Mouse (Mus musculus) embryonic stem cell, embryonic (primary cell): ENCODE measurements around the gene Esyt3.

ENCODE experiments used
- CTCF ChIA-PET, 4 experiments: fragments of 300-600 bp in 2 of 4; fragments of 350-600 bp in 2 of 4; sonication (Branson Sonifier 250); formaldehyde crosslinking; loops; one replicate each; lab custom pipeline; 2022; ENCODE audit warnings: inconsistent platforms in 2 of 4; lab: Charles Lee
- POLR2A ChIA-PET, 4 experiments: fragments of 300-600 bp in 2 of 4; fragments of 350-600 bp in 2 of 4; sonication (Branson Sonifier 250); formaldehyde crosslinking; loops; one replicate each; lab custom pipeline; 2022; ENCODE audit warnings: antibody characterized with exemption in 4 of 4, inconsistent platforms in 1 of 4; lab: Charles Lee

The Esyt3 gene

DNA sequence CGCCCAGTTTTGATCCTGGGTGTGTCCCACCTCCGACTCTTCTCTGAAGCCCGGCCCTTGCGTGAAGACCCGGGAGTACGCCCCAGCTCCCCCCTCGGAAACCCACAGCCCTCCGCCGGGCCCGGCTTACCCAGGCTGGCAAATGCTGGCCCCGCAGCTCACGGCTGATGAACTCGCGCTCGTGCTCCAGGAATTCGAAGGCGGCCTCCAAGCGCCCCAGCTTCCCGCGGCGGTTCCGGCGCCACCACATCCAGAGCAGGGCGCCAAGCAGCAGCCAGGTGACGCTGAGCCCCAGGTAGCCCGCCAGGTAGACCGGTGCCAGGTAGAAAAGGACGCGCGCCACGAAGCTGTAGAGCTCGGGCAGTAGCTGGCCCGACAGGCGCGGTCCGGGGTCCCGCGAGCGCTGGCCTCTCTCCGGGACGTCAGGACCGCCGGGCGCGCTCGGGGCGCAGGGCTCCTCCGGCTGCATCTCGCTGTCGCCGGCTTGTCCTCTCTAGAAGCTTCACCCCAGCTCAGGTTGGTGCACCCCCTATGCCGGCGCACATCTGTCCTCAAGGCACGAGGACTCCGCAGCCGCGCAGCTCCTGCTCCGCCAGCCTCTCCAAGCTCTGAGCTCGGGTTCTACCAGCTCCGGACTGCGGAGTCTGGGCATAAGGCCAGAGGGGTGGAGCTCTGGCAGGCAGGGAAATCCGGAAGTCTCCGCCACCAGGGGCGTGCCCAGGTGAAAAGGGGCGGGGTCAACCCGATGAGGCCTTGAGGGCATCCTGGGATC lies at the start of gene Esyt3:
TSS of gene Esyt3 (minus strand) at position 637 of the 772 bp plus-strand sequence.
- CTCF ChIA-PET = interaction anchor here in 3 of 4 experiments (0.6 to 2.0 kb wide), 13 partner anchors 10 to 434 kb away, joined by 3 to 8 read pairs (median 3); partner anchors contain the start of genes Cep70 (in 1 of the 3), Faim (in 1 of the 3) and Nme9 (in 1 of the 3)

GRCm38 (mm10) chr9:99401288-99401974 lies 43.1 kb upstream of the Esyt3 start:
- ChIA-PET POLR2A (interaction anchor here (0.6 to 6.6 kb wide), 24 partner anchors 7 to 230 kb away, joined by 3 to 67 read pairs (median 4); no protein-coding TSS in a partner anchor), CTCF (interaction anchor here in 1 of 4 experiments (1.4 kb wide), 1 partner anchor 25 kb away, joined by 4 read pairs; no protein-coding TSS in a partner anchor)

More for the DNA sequence above, at the start of gene Esyt3:
- POLR2A ChIA-PET = interaction anchor here (0.6 to 3.3 kb wide), 37 partner anchors 9 to 379 kb away, joined by 3 to 11 read pairs (median 3); partner anchors contain the start of genes Cep70 (in 2 of the 4), Armc8 (in 1 of the 4), Faim (in 1 of the 4) and Nme9 (in 1 of the 4)

- ChIA-PET POLR2A (interaction anchor here (0.6 to 6.6 kb wide), 15 partner anchors 10 to 230 kb away, joined by 3 to 67 read pairs (median 6); no protein-coding TSS in a partner anchor), CTCF (interaction anchor here in 2 of 4 experiments (0.6 to 1.4 kb wide), 3 partner anchors 21 to 50 kb away, joined by 3 to 5 read pairs (median 4); no protein-coding TSS in a partner anchor)
Measured at GRCm38 (mm10) chr9:99400781-99401180, 42.4 kb upstream of the Esyt3 start.

DNA sequence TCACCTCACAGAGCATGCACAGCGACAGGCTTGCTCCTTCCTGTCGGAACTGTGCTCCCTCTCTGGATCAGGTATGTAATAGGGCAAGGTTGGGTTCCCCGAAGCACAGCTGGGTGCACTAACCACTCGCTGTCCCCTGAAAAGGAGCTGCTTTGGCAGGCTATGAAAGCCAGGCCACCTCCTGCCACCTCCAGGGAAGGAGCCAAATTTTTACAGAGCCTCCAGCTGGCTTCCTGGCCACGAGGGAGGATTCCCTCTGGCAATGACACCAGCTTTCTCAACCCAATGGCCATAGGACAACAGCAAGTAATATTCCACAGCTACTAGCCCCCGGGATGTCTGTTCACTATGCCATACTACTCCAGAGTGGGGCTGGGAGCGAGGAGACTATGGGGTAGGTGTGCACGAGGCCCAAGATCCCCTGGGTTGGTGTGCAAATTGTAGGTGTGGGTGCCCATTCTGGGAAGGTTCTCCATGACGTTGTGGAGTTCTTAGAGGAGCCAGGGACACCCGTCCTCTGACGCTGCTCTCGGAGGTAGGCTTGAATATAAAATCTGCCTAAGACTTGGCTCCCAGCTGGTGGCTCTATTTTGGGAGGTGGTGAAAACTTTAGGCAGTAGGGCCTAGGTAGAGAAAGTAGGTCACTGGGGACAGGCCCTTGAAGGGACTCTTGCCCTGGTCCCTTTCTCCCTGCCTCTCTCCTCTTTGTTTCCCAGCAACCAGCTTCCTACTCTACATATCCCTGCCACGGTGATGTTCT lies 38.9 kb upstream of the Esyt3 start:
- ChIA-PET POLR2A (interaction anchor here in 2 of 4 experiments (0.9 to 1.9 kb wide), 12 partner anchors 8 to 38 kb away, joined by 3 to 8 read pairs (median 3); no protein-coding TSS in a partner anchor), CTCF (interaction anchor here in 3 of 4 experiments (0.5 to 2.2 kb wide), 5 partner anchors 52 to 190 kb away, joined by 3 to 13 read pairs (median 6); no protein-coding TSS in a partner anchor)

DNA sequence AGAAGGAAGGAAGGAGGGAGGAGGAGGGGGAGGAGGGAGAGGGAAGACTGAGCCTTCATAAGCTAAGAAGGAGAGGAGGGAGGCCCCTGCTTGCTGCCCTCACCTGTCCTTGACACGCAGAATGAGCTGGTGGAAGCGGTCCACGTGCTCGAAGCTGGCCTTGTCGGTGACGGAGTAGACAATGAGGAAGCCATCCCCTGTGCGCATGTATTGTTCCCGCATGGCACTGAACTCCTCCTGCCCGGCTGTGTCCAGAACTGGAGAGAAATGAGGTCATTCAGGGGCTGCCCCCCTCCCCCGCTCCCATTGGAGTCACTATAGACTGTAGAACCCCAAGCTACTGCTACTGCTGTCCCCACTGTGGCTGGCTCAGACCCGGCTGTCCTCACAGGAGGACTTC lies 36.0 kb upstream of the Esyt3 start:
- POLR2A ChIA-PET = interaction anchor here (0.7 to 2.5 kb wide), 18 partner anchors 8 to 179 kb away, joined by 3 to 17 read pairs (median 5); partner anchors contain the start of gene Esyt3 (in 1 of the 4)
- CTCF ChIA-PET = interaction anchor here in 2 of 4 experiments (1.1 to 1.2 kb wide), 2 partner anchors 26 to 56 kb away, joined by 3 read pairs; no protein-coding TSS in a partner anchor

DNA sequence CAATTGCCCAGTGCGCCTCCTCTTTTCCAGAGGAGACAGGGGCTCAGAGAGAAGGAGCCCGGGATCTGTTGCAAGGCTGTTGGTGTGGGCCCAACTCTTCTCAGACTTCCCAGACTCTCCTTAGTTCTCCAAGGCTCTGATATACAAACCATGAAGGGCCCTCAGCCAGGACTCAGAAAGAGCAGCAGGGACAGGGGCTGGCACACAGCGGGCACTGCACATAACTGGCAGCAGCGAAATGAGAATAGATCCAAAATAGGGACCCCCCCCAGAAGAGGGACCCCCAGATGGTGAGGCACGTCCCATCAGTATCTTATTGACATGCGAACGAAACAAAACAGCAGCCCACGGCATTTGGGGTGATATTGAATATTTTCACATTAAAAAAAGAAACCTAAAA lies 34.8 kb upstream of the Esyt3 start:
- ChIA-PET POLR2A (interaction anchor here in 1 of 4 experiments (2.1 to 2.5 kb wide), 2 partner anchors 9 to 10 kb away, joined by 6 to 9 read pairs; no protein-coding TSS in a partner anchor), CTCF (no interaction called here)

DNA sequence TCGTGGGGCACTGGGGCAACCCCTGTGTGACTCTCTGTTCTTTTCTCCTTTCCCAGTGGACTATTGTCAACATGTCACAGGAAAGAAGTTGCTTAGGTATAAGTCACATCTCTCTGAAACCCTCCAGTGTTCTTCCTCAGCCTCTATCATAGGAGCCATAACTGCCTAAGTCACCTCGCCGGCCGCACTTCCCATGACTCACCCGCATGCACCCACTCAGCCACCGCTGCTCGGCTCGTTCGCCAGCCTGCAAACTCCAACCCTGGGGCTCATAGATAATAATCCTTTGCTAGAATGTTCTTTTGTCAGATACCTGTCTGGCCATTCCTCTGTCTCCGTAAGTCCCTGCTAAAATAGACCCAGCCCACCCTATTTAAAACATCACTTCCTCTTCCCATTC lies 33.2 kb upstream of the Esyt3 start:
- CTCF ChIA-PET = interaction anchor here in 1 of 4 experiments (1.5 kb wide), 1 partner anchor 58 kb away, joined by 4 read pairs; no protein-coding TSS in a partner anchor

GRCm38 (mm10) chr9:99390716-99391115 lies 32.4 kb upstream of the Esyt3 start:
- POLR2A ChIA-PET = interaction anchor here in 2 of 4 experiments (0.8 to 3.9 kb wide), 14 partner anchors 8 to 178 kb away, joined by 3 to 19 read pairs (median 4); partner anchors contain the start of gene Armc8 (in 1 of the 2)
- CTCF ChIA-PET = interaction anchor here in 2 of 4 experiments (0.9 to 1.5 kb wide), 2 partner anchors 58 to 411 kb away, joined by 4 read pairs; no protein-coding TSS in a partner anchor

More for the DNA sequence above, 33.2 kb upstream of the Esyt3 start:
- POLR2A ChIA-PET = interaction anchor here in 2 of 4 experiments (1.0 to 3.9 kb wide), 6 partner anchors 10 to 58 kb away, joined by 3 to 19 read pairs (median 6); partner anchors contain the start of gene Mras (in 1 of the 2)

DNA sequence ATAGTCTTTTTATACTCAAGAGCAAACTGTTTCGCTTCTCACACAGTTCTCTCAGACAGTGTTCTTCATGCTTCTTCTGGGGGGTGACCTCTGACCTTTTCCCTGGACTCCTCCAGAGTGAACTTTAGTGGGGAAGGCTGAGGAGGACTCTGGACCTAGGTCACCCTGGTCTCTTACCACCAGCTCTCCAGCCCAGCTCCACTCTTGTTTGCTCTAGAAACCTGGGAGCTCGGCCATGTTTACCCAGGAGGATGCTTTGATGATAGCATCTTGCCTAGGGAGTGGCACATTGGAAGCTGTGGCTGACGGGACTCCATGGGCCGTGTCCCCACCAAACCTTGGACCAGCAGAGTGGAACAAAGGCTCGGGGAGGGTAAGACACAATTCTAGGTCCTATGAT lies 31.8 kb upstream of the Esyt3 start:
- ChIA-PET POLR2A (interaction anchor here (0.7 to 3.9 kb wide), 23 partner anchors 8 to 789 kb away, joined by 3 to 19 read pairs (median 4); partner anchors contain the start of gene Armc8 (in 1 of the 4)), CTCF (interaction anchor here in 3 of 4 experiments (0.6 to 2.3 kb wide), 7 partner anchors 14 to 410 kb away, joined by 3 to 6 read pairs (median 4); no protein-coding TSS in a partner anchor)

GRCm38 (mm10) chr9:99389506-99389905 lies 31.1 kb upstream of the Esyt3 start:
- CTCF ChIA-PET = interaction anchor here in 3 of 4 experiments (0.6 to 2.3 kb wide), 8 partner anchors 13 to 238 kb away, joined by 3 to 7 read pairs (median 4); no protein-coding TSS in a partner anchor
- POLR2A ChIA-PET = interaction anchor here (0.7 to 3.9 kb wide), 19 partner anchors 8 to 789 kb away, joined by 3 to 19 read pairs (median 4); partner anchors contain the start of genes Armc8 (in 1 of the 4) and Cep70 (in 1 of the 4)

DNA sequence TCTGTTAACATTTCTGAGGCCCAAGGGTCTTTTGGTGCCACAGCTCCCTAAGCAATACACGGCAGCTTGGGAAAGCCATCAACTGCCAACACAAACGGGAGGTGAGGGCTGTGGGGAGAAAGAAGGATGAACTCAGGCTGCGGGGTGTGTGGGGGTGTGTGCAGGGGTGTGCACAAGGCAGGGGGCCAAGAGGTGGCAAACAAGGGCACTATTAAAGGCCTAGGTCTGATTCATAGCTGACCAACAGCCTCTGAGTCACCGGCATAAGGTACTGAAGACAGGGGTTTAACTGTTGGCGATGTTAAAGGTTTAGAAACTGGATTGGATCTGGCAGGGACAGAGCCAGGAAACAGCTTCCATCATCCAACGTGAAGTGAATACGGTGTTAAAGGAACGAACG lies 30.5 kb upstream of the Esyt3 start:
- POLR2A ChIA-PET = interaction anchor here in 2 of 4 experiments (0.6 to 3.9 kb wide), 12 partner anchors 9 to 145 kb away, joined by 3 to 19 read pairs (median 4); partner anchors contain the start of genes Cep70 (in 1 of the 2) and Mras (in 1 of the 2)
- CTCF ChIA-PET = interaction anchor here (0.6 to 2.3 kb wide), 9 partner anchors 12 to 70 kb away, joined by 3 to 7 read pairs (median 3); partner anchors contain the start of gene Nme9 (in 1 of the 4)

DNA sequence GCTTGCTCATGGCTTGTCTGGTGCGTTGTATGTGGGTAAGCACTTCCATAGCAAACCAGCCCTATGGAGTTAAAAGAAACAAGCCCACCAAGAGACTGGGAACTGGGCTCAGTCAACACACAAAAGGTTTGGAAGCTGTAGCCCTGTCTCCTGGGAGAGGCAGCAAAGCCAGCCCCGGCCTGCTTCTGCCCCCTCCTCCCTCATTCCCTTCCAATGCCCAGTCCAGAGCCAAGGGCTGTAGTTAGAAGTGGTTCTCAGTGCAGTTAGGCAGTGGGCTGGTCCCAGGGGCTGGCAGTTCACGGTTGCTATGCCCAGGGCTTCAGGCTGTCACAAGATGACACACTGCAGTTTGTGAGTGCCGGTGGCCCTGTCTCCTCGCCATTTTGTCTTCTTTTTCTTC lies 29.7 kb upstream of the Esyt3 start:
- ChIA-PET CTCF (interaction anchor here in 3 of 4 experiments (1.2 to 2.9 kb wide), 6 partner anchors 11 to 63 kb away, joined by 3 to 11 read pairs (median 4); partner anchors contain the start of gene Nme9 (in 1 of the 3)), POLR2A (interaction anchor here in 2 of 4 experiments (0.6 to 3.9 kb wide), 12 partner anchors 8 to 144 kb away, joined by 3 to 19 read pairs (median 4); partner anchors contain the start of genes Cep70 (in 1 of the 2) and Mras (in 1 of the 2))

DNA sequence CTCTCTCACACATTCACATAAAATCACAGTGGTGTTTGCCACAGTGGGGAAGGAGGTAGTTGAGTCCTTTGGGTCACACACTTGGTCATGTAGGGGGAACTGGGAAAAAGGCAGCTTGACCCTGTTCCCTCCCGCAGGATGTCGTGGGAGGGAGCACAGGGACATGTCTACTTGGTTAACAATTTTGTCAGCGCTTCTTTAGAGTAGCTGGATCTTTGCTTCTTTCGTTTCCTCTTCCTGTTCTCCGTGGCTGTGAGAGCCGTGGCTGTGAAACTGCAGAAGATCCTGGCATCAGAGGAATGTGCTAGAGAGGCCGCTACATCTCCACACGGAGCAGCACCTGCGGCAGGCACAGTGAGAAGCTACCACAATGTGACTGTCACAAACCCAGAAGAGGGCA lies 24.2 kb upstream of the Esyt3 start:
- POLR2A ChIA-PET = interaction anchor here in 1 of 4 experiments (0.9 to 1.6 kb wide), 3 partner anchors 12 to 38 kb away, joined by 3 to 6 read pairs (median 4); no protein-coding TSS in a partner anchor
- CTCF ChIA-PET = interaction anchor here in 1 of 4 experiments (0.5 kb wide), 1 partner anchor 210 kb away, joined by 3 read pairs; no protein-coding TSS in a partner anchor

- CTCF ChIA-PET = interaction anchor here in 1 of 4 experiments (0.9 kb wide), 1 partner anchor 71 kb away, joined by 4 read pairs; no protein-coding TSS in a partner anchor
Measured at GRCm38 (mm10) chr9:99379194-99379593, 20.8 kb upstream of the Esyt3 start.

GRCm38 (mm10) chr9:99376591-99377418 lies 18.4 kb upstream of the Esyt3 start:
- CTCF ChIA-PET = interaction anchor here (0.6 to 2.4 kb wide), 46 partner anchors 9 to 1580 kb away, joined by 3 to 19 read pairs (median 4); partner anchors contain the start of genes Cep70 (in 1 of the 4), Esyt3 (in 1 of the 4), Mras (in 1 of the 4) and Nme9 (in 1 of the 4)
- POLR2A ChIA-PET = interaction anchor here (0.6 to 1.5 kb wide), 16 partner anchors 11 to 448 kb away, joined by 3 to 6 read pairs (median 4); partner anchors contain the start of genes Esyt3 (in 1 of the 4) and Nme9 (in 1 of the 4)

More at GRCm38 (mm10) chr9:99379194-99379593, 20.8 kb upstream of the Esyt3 start:
- POLR2A ChIA-PET = interaction anchor here in 2 of 4 experiments (0.7 to 1.6 kb wide), 7 partner anchors 11 to 71 kb away, joined by 3 to 6 read pairs (median 3); no protein-coding TSS in a partner anchor
